Mouse (Mus musculus): ENCODE data around the gene Gm10964. TPM values are rescaled to one million over a fixed set of nuclear protein-coding genes. Genes with fewer than 3 reads are reported as not detected.
"Not testable (repeated sequence)": the region's sequence is repeated elsewhere in the genome, so short reads cannot be mapped to it uniquely, and the experiment has no call there.

Gm10964 gene
- total RNA-seq, 2 experiments from 2014 or later, result not detected

GRCm38 (mm10) chr3:103773508-103773907, 34.3 kb downstream of the Gm10964 start:
- intact Hi-C loops (cut with DNase I), result loop anchor here (2.0 to 5.0 kb wide), 2 partner anchors 17 to 34 kb away; partner anchors contain the start of genes Ap4b1, Dclre1b, Gm43064 and Hipk1
- DNase-seq, result no peak

DNA sequence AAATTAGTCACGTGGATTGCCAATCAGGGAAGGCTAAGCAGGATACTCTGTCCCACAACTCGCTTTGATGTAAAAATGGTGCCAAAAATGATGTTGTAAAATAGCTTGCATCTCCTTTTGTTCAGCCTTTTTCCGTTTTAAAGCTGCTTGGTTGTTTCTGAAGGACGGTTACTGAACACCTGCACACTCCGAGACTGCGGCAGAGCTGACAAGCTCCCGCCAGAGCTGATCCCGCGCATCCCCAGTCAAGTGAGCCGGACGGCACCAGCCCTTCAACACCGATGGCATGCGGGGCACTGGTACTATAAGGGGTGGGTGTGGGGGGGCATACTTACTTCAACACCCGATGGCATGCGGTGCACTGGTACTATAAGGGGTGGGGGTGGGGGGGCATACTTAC, 34.8 kb downstream of the Gm10964 start:
- DNase-seq, result no peak

GRCm38 (mm10) chr3:103777940-103778339, 38.8 kb downstream of the Gm10964 start:
- intact Hi-C loops (cut with DNase I), result no loop called here

More for the DNA sequence above, 34.8 kb downstream of the Gm10964 start:
- intact Hi-C loops (cut with DNase I), result loop anchor here (5.0 kb wide), 1 partner anchor 33 kb away; the partner anchor contains the start of genes Ap4b1, Dclre1b and Gm43064

GRCm38 (mm10) chr3:103778660-103779059, 39.5 kb downstream of the Gm10964 start:
- intact Hi-C loops (cut with DNase I), result no loop called here
- no peak for DNase-seq

More at GRCm38 (mm10) chr3:103777940-103778339, 38.8 kb downstream of the Gm10964 start:
- DNase-seq, result no peak

DNA sequence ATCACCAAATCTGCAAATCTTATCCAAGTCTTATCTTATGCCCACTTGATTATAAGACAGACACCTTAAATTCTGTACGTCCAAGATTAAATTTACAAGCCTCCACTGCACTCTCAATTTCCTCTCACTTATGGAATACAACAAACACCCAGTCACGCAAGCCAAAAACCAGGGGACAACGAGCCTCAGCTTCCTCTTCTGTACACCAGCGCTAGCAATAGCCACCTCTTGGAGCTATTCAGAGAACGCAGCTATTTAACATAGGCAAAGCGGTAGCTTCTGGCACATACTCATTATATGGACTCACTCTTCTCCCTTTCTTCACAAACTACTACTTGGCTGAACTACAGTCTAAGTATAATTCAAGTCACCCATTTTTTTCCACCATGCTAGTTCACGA, 40.0 kb downstream of the Gm10964 start:
- intact Hi-C loops (cut with DNase I), result no loop called here
- no peak for DNase-seq

- intact Hi-C loops (cut with DNase I), result no loop called here
- DNase-seq, result no peak
Measured at GRCm38 (mm10) chr3:103780271-103780670, 41.1 kb downstream of the Gm10964 start.

GRCm38 (mm10) chr3:103780777-103781176, 41.6 kb downstream of the Gm10964 start:
- DNase-seq, result no peak
- intact Hi-C loops (cut with DNase I), result no loop called here

GRCm38 (mm10) chr3:103782844-103783609, 43.9 kb downstream of the Gm10964 start:
- no peak for DNase-seq
- intact Hi-C loops (cut with DNase I), result no loop called here

- no peak for DNase-seq
- intact Hi-C loops (cut with DNase I), result loop anchor here (5.0 kb wide), 1 partner anchor 35 kb away; no protein-coding TSS in a partner anchor
Measured at GRCm38 (mm10) chr3:103787225-103787624, 48.1 kb downstream of the Gm10964 start.

- DNase-seq, result no peak
- intact Hi-C loops (cut with DNase I), result loop anchor here (5.0 kb wide), 1 partner anchor 37 kb away; no protein-coding TSS in a partner anchor
Measured at GRCm38 (mm10) chr3:103789096-103789495, 49.9 kb downstream of the Gm10964 start.

- peak; percentile 34 to 38 for DNase-seq
- intact Hi-C loops (cut with DNase I), result loop anchor here (2.0 to 5.0 kb wide), 3 partner anchors 17 to 51 kb away; partner anchors contain the start of genes Gm10964 and Olfml3
Measured at GRCm38 (mm10) chr3:103789891-103790345, 50.8 kb downstream of the Gm10964 start.

DNA sequence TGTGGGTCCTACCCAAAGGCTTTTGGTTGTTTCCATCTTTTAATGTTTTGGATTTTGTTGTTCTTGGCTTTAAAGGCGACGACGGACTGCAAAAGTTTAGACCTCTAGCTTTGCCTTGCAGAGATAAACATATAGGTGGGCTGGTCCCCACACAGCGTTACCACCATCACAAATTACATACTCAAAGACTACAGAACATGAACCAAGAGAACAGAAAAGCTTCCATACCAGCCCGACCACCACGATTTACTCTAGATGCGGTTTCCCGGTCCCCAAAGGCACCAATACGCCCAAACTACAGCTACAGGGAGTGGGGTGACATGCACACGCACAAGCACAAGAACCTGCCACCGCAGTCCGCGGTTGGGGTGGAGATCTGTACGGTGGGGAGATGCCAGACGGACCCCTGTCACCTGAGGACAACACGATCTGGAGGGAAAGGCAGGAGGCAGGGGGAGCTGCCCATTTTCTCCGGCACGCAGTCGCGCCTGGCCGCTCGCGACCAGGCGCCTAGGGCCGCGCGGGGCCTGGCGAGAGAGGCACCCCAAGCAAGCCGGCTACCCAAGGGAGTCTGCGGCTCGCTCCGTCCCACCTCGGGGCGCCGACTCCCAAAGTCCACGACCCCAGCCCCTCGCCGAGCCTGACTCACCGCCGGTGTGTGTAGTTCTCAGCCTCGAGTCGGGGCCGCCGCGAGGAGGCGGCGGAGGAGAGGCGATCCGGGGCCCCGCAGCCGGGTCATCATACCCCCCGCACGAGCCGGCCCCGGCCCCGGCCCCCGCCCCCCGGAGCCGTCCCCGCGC, 51.4 kb downstream of the Gm10964 start:
- DNase-seq, result peak in 1 of 2 experiments; percentile 52
- intact Hi-C loops (cut with DNase I), result loop anchor here (1.0 to 2.0 kb wide), 3 partner anchors 18 to 52 kb away; partner anchors contain the start of genes Ap4b1, Dclre1b, Gm10964 and Gm43064

- intact Hi-C loops (cut with DNase I), result loop anchor here (1.0 to 2.0 kb wide), 3 partner anchors 18 to 53 kb away; partner anchors contain the start of genes Ap4b1, Dclre1b, Gm10964 and Gm43064
- DNase-seq, result peak; percentile 93 to 94
Measured at GRCm38 (mm10) chr3:103791230-103792110, 52.3 kb downstream of the Gm10964 start, which contains the start of gene Hipk1. Hipk1 (minus strand) TSS chr3:103791563.

- DNase-seq, result not testable (repeated sequence)
Measured at GRCm38 (mm10) chr3:103792111-103792406, 52.9 kb downstream of the Gm10964 start.

DNA sequence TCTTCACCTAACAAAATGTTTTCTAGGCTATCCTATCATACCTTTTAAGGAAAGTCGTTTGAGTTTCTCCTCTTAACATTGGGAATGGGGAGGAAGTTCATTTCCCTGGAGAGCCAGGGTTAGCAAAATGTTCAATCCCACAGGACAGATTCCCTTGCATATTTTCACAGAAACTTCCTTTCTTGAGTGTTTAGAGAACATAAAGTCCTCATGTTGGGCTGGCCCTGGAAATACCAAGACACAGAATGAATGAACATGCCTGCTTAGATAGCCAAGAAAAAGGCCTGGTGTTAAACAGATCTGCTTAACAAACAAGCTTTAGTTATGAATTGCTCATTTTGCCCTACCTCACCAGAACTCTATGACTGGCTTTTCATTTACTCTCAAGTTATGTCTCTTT, 53.4 kb downstream of the Gm10964 start:
- intact Hi-C loops (cut with DNase I), result no loop called here
- DNase-seq, result no peak

More at GRCm38 (mm10) chr3:103792111-103792406, 52.9 kb downstream of the Gm10964 start:
- intact Hi-C loops (cut with DNase I), result not testable (repeated sequence)

Other genes starting within 250 kb of the Gm10964 start
- not detected for gene Syt6, start 164.1 kb upstream of the Gm10964 start, total RNA-seq (2021)
- 1 to 10 TPM in 1 of 2 experiments, not detected in 1; 2.7 TPM for gene Atg4a-ps, start 93.3 kb upstream of the Gm10964 start, total RNA-seq (2021)
- 1 to 10 TPM; 4.8 to 5.3 TPM for gene Olfml3, start 1.4 kb upstream of the Gm10964 start, total RNA-seq (2021)
- gene Hipk1, start 52.2 kb downstream of the Gm10964 start, total RNA-seq (2021), result 100 to 1,000 TPM; 113 to 115 TPM
- gene Dclre1b, start 70.1 kb downstream of the Gm10964 start, total RNA-seq (2021), result 10 to 100 TPM; 11.7 to 12.7 TPM
- 10 to 100 TPM; 12.7 to 13.9 TPM for gene Ap4b1, start 70.2 kb downstream of the Gm10964 start, total RNA-seq (2021)
- under 1 TPM; 0.12 TPM for gene Gm43064, start 70.2 kb downstream of the Gm10964 start, total RNA-seq (2021)
- gene Bcl2l15, start 93.2 kb downstream of the Gm10964 start, total RNA-seq (2021), result not detected
- gene Ptpn22, start 120.4 kb downstream of the Gm10964 start, total RNA-seq (2021), result 1 to 10 TPM in 1 of 2 experiments, under 1 TPM in 1; 0.84 to 2.3 TPM
- gene Rsbn1, start 174.8 kb downstream of the Gm10964 start, total RNA-seq (2021), result 1 to 10 TPM; 9.8 to 9.9 TPM
- gene Phtf1, start 228.7 kb downstream of the Gm10964 start, total RNA-seq (2021), result 10 to 100 TPM; 10.1 to 11.2 TPM

Measured in heart, postnatal 14 days (tissue).